Mouse (Mus musculus): ENCODE measurements around the gene Msx3. TPM values are rescaled to one million over a fixed set of nuclear protein-coding genes. Genes with fewer than 3 reads are reported as not detected.

The Msx3 gene
- polyA plus RNA-seq, 1 experiment from 2014 or later, result not detected

GRCm38 (mm10) chr7:140006861-140007611 is 41.9 kb downstream of the Msx3 start:
- WGBS, result 91% methylated on average over 9 of the region's 9 CpGs
- ATAC-seq (ENCODE audit: insufficient read depth, low FRiP score, low read depth), result no peak

GRCm38 (mm10) chr7:140004666-140005065 is 44.2 kb downstream of the Msx3 start:
- Histone ChIP-seq H3K4me3 (replicated peaks) (no peak overlapping the region), H3K4me2 (no peak overlapping the region), H3K4me1 (no peaks in the 10 kb centered on the region), H3K36me3 (peaks cover 41% of the 10 kb centered on the region), H3K27me3 (replicated peaks) (no peaks in the 10 kb centered on the region), H3K9ac (no peak overlapping the region), H3K9me3 (no peaks in the 10 kb centered on the region), H3K27ac (no peak overlapping the region)
- 89% methylated on average over 8 of the region's 8 CpGs for WGBS
- ATAC-seq (ENCODE audit: insufficient read depth, low FRiP score, low read depth), result no peak

More at GRCm38 (mm10) chr7:140006861-140007611, 41.9 kb downstream of the Msx3 start:
- Histone ChIP-seq H3K4me1 (no peaks in the 10 kb centered on the region), H3K36me3 (peaks cover 27% of the 10 kb centered on the region), H3K9ac (no peak overlapping the region), H3K4me3 (replicated peaks) (no peak overlapping the region), H3K27ac (no peak overlapping the region), H3K4me2 (no peak overlapping the region), H3K27me3 (replicated peaks) (no peaks in the 10 kb centered on the region), H3K9me3 (no peaks in the 10 kb centered on the region)

GRCm38 (mm10) chr7:140001086-140001740 is 47.7 kb downstream of the Msx3 start:
- Histone ChIP-seq H3K27me3 (replicated peaks) (no peaks in the 10 kb centered on the region), H3K4me3 (replicated peaks) (no peak overlapping the region), H3K36me3 (peaks cover 54% of the 10 kb centered on the region), H3K4me2 (no peak overlapping the region), H3K27ac (no peak overlapping the region), H3K9me3 (no peaks in the 10 kb centered on the region), H3K9ac (no peak overlapping the region), H3K4me1 (no peaks in the 10 kb centered on the region)
- no peak for ATAC-seq (ENCODE audit: insufficient read depth, low FRiP score, low read depth)
- 79% methylated on average over 12 of the region's 12 CpGs for WGBS

- ATAC-seq (ENCODE audit: insufficient read depth, low FRiP score, low read depth), result no peak
- Histone ChIP-seq H3K4me3 (replicated peaks) (no peak overlapping the region), H3K27ac (no peak overlapping the region), H3K36me3 (peaks cover 36% of the 10 kb centered on the region), H3K4me2 (no peak overlapping the region), H3K4me1 (no peaks in the 10 kb centered on the region), H3K9me3 (no peaks in the 10 kb centered on the region), H3K9ac (no peak overlapping the region), H3K27me3 (replicated peaks) (no peaks in the 10 kb centered on the region)
- WGBS, result 90% methylated on average over 13 of the region's 13 CpGs
Observed at GRCm38 (mm10) chr7:139998691-139999350, 50.1 kb downstream of the Msx3 start.

Other genes starting within 250 kb of the Msx3 start
- gene Adgra1, start 214.9 kb downstream of the Msx3 start, polyA plus RNA-seq (2015; fragmentation: Nextera tagmentation; extraction: Ambion mirVana), result 0.53 and 0.64 TPM in 2 replicates
- 0.14 and 0.34 TPM in 2 replicates for gene Kndc1, start 154.4 kb downstream of the Msx3 start, polyA plus RNA-seq (2015; fragmentation: Nextera tagmentation; extraction: Ambion mirVana)
- gene Utf1, start 105.3 kb downstream of the Msx3 start, polyA plus RNA-seq (2015; fragmentation: Nextera tagmentation; extraction: Ambion mirVana), result 0.10 TPM in 1 of 2 replicates, not detected in the other
- gene 6430531B16Rik, start 70.3 kb downstream of the Msx3 start, polyA plus RNA-seq (2015; fragmentation: Nextera tagmentation; extraction: Ambion mirVana), result 0.21 and 0.45 TPM in 2 replicates
- gene Adam8, start 56.5 kb downstream of the Msx3 start, polyA plus RNA-seq (2015; fragmentation: Nextera tagmentation; extraction: Ambion mirVana), result 2.5 and 2.7 TPM in 2 replicates
- gene Zfp511, start 12.7 kb downstream of the Msx3 start, polyA plus RNA-seq (2015; fragmentation: Nextera tagmentation; extraction: Ambion mirVana), result 34.8 and 35.7 TPM in 2 replicates
- gene Tubgcp2, start 12.4 kb downstream of the Msx3 start, polyA plus RNA-seq (2015; fragmentation: Nextera tagmentation; extraction: Ambion mirVana), result 43.8 and 44.8 TPM in 2 replicates
- 3.4 and 3.6 TPM in 2 replicates for gene Caly, start 33.5 kb upstream of the Msx3 start, polyA plus RNA-seq (2015; fragmentation: Nextera tagmentation; extraction: Ambion mirVana)
- gene Prap1, start 44.3 kb upstream of the Msx3 start, polyA plus RNA-seq (2015; fragmentation: Nextera tagmentation; extraction: Ambion mirVana), result 165 and 169 TPM in 2 replicates
- gene Fuom, start 53.4 kb upstream of the Msx3 start, polyA plus RNA-seq (2015; fragmentation: Nextera tagmentation; extraction: Ambion mirVana), result 32.4 and 41.4 TPM in 2 replicates
- 30.6 and 33.7 TPM in 2 replicates for gene Paox, start 66.7 kb upstream of the Msx3 start, polyA plus RNA-seq (2015; fragmentation: Nextera tagmentation; extraction: Ambion mirVana)
- gene Echs1, start 67.4 kb upstream of the Msx3 start, polyA plus RNA-seq (2015; fragmentation: Nextera tagmentation; extraction: Ambion mirVana), result 155 and 165 TPM in 2 replicates
- gene Mtg1, start 88.5 kb upstream of the Msx3 start, polyA plus RNA-seq (2015; fragmentation: Nextera tagmentation; extraction: Ambion mirVana), result 23.5 and 26.9 TPM in 2 replicates
- gene Sprn, start 105.8 kb upstream of the Msx3 start, polyA plus RNA-seq (2015; fragmentation: Nextera tagmentation; extraction: Ambion mirVana), result 1.0 and 1.4 TPM in 2 replicates
- not detected in 2 replicates for gene Olfr522, start 115.7 kb upstream of the Msx3 start, polyA plus RNA-seq (2015; fragmentation: Nextera tagmentation; extraction: Ambion mirVana)
- not detected in 2 replicates for gene Olfr523, start 124.1 kb upstream of the Msx3 start, polyA plus RNA-seq (2015; fragmentation: Nextera tagmentation; extraction: Ambion mirVana)
- gene Olfr524, start 156.9 kb upstream of the Msx3 start, polyA plus RNA-seq (2015; fragmentation: Nextera tagmentation; extraction: Ambion mirVana), result not detected in 2 replicates
- gene Cd163l1, start 169.2 kb upstream of the Msx3 start, polyA plus RNA-seq (2015; fragmentation: Nextera tagmentation; extraction: Ambion mirVana), result 0.08 and 0.17 TPM in 2 replicates
- not detected in 2 replicates for gene 5830411N06Rik, start 198.2 kb upstream of the Msx3 start, polyA plus RNA-seq (2015; fragmentation: Nextera tagmentation; extraction: Ambion mirVana)

Data from stomach, embryonic 15.5 days (tissue).